Mouse (Mus musculus): ENCODE measurements around the gene Fbxo31.
A peak's percentile ranks its signal among the peaks of the same experiment; 100 is the strongest.

The Fbxo31 gene

DNA sequence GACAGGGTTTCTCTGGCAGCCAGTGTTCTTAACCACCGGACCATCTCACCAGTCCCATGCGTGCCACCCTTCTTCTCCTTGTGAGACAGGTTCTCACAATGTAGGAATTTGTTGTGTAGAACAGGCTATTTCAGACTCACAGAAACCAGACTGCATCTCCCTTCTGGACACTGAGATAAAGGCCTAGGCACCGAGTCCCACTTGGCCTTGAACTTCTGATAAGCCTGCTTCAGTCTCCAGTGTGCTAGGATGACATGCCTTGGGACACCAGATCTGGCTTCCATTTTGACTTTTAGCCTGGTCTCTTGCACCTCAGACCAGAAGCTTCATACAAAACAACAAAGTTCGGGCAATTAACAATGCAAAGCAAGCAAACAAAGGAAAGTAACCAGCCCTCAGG, 10.1 kb upstream of the Fbxo31 start:
- DNase-seq, result no peak

DNA sequence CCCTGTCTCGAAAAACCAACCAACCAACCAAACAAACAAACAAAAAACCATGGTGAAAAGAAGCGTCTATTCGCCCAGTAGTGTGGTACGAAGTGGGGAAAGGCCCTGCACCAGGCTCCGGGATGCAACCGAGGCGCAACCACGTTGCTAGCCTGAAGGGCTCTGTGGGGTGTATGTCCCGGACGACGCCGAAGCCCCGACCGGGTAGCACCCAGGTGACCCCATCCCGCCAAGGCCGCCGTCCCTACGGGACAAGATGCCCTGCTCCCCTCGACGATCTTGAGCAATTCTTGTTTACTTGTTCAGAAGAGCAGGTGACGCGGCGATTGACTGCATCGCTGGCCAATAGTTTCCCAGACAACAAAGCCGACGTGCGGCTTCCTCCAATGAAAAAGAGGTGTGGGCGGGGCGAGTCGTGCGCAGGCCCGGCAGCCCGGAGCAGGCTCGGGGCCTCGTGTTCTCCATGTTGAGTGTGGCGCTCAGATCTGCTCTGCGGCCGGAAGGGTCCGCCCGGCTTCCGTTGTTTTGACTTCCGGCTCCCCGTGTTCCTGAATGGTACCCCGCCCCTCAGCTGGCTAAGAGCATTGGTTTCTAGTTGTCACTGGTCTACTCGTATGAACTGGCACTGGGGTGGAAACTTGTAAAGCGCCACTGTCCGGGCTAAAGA, 6.7 kb upstream of the Fbxo31 start:
- peak; percentile 100 for DNase-seq

DNA sequence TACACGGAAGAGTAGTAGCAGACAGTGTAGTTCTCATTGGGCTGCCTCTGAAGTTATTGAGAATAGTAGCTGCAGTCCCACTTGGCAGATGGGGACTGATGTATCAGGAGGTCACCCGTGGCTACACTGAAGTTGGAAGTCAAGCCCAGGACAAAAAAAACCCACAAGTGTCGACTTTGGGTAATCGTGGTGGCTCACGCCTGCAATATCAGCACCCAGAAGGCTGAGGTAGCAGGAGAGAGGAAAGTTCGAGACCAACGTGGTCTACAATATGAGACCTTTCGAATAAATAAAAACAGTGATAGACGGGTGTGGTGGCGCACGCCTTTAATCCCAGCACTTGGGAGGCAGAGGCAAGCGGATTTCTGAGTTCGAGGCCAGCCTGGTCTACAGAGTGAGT, 6.1 kb upstream of the Fbxo31 start:
- DNase-seq, result no peak

DNA sequence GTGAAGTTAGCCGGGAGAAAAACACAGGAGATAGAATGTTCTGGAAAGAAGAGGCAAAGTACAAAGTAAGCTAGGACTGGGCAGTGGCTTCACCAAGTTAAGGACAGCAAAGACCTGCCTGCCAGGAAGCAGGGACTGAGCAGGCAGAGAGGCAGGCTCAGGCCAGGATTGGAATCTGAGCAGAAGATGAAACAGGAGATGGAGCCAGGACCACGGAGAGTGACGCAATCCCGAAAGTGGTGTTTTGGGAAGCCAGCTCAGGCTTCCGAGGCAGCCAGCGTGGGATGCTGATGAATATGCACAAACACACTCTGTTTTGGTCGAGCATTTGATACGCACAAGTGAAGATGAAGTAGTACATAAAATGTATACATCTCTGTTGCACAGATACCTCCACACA, 5.0 kb upstream of the Fbxo31 start:
- peak; percentile 62 for DNase-seq

DNA sequence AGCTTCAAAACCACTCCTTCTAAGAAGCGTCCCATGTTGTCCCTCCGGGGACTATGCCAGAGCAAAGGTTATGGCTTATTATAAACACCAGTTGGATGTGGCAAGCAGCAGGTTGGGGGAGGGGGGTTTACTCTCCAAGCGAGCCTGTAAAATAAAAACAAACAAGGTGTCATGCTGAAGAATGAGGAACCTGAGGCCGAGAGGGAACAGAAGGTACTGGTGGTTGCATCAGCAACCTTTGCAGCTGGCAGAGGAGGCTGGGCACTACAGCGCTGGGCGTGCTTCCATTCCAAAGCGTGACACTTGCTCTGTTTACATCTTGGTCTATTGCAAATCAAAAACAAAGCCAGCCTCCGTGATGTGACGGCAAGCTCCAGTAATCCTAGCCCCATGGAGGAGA, 1.9 kb upstream of the Fbxo31 start:
- DNase-seq, result peak; percentile 83

DNA sequence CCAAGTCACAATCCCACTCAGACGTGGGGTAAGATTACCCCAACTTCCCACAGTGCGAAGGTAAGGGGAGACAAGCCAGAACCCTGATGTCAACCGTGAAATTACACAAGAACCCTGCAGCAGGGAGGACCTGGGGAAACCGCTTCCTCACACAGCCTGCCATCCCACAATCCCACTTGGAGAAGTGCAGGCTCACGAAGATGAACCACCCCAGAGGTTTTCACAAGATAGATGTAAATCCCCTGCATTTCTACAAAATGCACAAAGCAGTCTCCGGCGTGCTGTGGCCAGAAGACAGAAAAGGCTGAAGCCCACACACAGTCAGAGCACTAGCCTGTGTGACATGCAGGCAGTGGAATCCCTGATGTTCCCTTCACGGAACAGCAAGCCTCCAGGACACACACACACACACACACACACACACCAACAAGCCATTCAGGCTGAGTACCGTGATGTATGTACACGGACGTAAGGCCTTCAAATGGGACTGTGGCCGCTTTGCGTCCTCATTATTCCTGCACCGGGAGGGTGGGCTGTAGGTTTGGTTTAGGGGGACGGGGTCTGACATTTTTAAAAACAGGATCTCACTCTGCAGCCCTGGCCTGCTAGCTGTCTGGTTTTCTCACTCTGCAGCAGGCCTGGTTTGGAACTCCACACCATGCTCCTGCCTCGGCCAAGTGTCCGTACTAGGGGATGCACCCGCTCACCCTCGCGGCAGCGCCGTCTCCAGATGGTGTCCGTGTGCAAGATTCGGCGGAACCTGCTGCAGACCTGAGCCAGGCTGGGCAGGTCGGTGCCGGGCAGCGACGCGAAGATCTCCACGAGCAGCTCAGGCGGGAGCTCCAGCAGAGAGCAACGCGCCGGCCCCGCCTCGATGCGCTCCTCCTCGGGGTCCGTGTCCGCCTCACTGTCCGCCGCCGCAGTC, 593 bp downstream of the Fbxo31 start:
- DNase-seq, result peak; percentile 21

DNA sequence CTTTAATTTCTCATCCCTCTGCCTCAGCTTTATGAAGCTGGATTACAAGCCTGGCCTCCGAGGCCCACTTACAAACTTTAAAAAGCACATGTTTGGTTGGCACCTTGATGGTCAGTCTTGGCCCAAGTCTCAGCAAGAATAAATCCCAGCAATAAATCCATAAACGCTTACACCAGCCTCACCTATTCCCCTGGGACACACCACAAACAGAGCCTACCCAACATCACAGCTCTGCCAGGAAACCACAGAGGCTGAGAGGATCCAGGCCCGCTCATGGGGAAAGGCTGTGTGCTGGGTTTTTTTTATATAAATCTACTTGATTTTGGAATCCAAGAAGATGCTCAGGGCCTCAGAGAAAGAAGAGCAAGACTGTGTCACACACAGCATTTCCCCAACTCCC, 2.9 kb downstream of the Fbxo31 start:
- no peak for DNase-seq

DNA sequence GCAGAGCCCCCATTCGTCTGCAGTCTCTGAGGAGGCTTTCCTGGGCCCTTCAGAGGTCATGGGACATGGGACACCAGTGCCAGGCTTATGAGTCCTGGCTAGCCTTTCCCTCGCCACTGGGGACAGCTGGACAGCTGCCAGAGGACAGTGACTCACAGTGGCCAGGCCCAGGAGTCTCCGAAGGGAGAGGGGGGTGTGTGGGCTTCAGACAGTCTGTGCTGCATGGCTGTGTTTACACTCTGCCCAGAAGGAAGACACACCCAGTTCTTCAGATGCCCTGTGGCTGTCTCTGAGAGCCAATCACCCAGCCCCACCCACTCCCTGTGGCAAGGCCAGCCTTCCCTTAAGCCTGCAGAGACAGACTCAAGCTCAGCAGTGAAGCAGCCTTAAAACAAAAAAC, 5.3 kb downstream of the Fbxo31 start:
- DNase-seq, result peak; percentile 91

DNA sequence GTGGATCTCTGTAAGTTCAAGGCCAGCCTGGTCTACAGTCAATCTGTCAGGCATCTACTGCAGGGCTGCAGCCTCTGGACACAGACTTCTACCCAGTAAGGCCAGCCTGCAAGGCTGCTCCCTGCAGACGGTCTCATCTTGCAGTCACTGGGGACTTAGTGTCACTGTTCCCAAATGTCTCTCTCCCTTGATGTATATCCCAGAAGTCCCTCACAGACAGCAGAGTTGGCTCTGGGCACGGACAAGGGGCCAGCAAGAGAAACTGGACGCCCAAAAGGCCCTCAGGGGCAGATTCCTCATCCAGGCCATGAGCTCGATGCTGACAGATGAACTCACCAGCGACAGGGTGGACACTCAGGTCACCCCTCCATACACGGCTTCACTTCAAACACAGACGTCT, 6.5 kb downstream of the Fbxo31 start:
- no peak for DNase-seq

DNA sequence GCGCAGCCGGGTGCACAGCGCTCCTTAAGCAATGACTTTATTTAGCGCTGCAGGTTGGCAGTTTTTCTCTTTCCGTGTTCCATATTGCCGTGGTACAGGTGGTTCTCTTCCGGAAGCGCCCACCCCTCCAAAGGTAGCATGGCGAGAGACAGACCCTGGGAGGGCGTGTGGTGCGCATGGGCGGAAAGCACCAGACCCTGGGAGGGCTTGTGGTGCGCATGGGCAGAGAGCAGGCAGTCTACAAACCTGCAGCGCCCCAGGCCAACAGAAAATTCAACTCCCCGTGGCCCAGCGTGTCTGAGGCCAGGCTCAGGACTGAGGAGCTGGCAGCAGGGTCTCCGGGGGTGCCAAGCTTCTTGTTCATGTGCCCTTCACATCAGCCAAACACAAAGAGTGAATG, 7.8 kb downstream of the Fbxo31 start:
- no peak for DNase-seq

DNA sequence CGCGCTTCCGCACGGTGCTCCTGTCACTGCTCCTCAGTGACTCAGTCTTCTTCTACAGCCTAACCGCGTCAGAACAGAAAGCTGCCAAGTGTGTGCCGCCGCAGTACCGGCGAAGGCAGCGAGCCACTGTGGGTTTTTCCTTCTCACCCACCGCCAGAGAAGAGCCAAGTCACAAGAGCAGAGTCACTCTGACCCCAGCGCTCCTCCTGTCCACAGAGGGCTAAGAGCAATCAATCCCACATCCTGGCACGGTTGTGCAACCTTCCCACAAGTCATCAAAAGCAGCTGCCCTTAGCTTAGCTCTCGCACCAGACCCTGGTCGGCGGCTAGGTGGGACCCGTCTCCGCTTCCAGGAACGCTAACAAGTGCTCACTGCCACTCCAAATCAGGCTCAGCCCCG, 8.3 kb downstream of the Fbxo31 start:
- DNase-seq, result peak; percentile 84

DNA sequence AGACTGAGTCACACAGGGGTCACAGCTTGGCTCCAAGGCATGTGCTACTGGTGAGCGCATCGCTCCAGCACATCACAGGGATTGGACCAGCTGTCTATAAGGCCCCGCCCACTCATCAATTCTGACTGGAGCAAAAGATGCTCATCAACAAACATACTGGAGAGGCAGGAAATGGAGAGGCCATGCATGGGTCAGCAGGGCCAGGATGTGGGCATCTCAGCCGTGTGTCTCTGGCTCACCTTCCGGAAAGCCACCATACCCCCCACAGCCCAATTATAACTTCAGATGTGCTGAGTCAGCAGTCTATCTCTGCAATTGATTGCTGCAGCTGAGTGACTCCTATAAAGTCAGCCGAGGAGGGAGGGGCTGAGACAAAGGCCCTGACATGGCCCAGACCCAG, 10.3 kb downstream of the Fbxo31 start:
- DNase-seq, result no peak

DNA sequence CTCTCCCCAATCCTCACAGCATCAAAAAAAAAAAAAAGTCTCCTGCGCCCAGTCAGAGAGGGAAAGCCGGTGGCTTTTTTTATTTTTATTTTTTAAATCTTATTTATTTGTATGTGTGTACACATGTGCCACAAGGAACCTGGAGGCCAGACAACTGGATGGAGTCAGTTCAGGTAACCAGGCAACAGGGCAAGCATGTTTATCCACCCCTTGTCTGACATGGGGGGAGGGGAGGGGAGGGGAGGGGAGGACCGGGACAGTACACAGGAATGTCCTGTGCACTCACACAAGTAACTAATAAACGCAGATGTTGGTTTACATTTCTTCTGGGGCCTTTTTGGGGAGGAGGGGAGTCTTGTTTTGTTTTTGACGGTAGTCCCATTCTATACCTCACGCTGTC, 14.9 kb downstream of the Fbxo31 start:
- DNase-seq, result peak; percentile 15

DNA sequence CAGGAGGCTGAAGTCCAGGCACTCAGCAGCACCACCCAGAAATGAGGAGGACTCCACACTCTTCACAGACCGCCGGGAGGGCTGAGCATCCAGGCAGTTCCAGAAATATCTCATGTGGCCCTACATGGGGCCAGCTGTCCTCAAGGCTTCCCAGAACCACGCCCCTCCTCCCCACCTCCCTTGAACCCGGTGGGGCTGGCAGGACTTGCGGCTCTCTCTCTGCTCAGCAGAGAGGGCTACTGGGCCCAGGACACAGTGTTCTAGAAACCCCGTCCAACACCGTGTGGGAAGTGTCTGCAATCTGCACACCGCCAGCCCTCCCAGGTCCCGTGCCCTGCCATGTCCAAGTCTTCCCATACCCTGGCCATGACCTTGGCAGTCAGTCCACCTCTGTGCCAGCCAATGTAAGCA, 15.7 kb downstream of the Fbxo31 start:
- DNase-seq, result peak; percentile 87

DNA sequence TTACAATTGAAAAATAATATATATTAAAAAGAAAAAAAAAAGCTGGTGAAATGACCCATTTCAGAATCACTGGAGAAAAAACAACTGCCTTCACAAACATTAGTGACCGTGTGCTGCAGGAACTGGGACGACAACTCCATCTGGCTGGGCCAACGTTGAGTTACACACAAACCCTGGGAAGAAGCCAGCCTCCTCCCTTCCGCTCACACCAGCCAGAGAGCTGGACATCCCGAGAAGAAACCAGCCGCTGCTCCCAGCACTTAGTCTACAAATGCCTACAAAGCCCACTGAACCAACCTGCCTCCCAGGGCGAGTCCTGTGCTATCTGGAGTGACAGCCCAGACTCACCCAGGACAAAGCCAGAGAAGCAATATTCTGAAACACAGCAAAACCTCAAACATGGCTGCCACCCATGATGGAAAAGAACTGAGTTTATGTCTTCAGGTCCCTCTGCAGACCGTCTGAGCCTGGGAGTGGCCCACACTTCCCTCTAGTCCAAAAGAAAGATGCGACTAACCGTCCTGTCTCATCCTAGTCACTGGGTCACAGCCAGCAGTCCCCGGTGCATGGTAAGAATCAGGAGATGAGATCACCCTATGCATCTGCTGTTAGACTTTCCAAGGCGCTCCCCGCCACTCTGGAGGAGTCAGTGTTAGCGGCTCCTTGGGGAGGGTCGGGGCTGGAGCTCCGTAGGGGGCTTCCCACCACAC, 16.8 kb downstream of the Fbxo31 start:
- peak; percentile 65 for DNase-seq

DNA sequence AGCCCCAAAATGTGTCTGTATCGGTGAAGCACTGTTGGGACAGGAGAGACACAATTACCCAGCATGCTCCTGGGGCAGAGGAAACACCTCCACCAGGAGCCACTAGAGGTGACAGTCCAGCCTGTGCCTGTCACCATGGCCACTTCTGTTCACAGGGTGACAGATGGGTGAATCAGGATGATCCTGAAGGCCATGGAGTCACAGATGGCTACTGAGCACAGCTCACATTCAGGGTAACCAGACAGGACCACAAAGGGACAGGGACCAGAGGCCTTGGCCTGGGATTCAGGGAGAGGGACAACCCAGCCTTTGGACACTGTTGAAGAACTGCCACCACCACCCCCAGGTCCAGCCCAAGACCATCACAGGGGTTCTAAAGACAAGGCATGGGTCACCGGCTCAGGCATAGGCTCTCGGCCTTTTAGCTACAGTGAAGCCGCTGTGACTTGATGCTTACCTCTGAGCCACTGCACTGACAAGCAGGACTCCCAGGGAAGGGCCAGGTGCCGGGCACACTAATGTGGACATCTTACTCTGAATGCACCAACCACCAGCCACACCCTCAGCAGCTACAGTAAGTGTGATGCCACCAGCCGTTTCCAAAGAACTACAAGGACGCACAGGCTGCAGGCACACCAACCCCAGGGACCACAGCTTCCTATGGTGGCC, 18.0 kb downstream of the Fbxo31 start:
- DNase-seq, result no peak

DNA sequence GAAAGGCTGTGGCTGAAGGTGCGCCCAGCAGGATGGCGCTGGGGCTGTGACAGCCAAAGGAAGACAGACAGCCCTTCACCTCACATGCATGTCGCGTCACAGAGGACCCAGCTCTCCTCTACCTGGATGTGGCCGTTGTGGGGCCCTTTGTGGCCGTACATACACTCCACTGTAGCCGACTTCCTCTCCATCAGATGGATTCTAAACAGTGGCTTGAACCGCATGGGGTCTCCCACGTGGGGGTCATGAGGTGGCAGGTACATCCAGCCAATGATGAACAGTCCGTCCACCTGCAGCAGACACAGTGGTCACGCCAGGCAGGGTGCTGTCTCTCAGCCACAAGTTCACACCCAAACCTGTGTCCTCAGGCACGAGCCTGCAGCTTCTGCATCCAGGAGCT, 18.8 kb downstream of the Fbxo31 start:
- DNase-seq, result no peak

DNA sequence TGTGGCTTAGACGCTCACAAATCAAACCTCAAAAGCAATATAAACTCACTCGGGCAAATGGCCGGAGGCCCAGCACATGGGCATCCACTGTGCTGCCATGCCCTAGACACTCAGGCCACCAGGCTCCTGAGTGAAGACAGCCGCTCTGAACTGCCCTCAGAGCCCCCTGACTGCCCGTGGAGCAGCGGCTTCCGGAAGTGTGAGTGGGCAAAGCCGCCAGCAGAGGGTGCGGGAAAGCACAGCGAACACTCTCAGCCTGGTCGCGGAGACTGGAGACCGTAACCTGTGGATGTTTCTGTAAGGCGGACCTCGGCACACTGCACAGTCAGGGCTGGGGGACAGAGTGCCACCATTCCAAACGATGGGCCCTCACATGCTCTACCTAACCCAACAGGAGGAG, 20.1 kb downstream of the Fbxo31 start:
- no peak for DNase-seq

DNA sequence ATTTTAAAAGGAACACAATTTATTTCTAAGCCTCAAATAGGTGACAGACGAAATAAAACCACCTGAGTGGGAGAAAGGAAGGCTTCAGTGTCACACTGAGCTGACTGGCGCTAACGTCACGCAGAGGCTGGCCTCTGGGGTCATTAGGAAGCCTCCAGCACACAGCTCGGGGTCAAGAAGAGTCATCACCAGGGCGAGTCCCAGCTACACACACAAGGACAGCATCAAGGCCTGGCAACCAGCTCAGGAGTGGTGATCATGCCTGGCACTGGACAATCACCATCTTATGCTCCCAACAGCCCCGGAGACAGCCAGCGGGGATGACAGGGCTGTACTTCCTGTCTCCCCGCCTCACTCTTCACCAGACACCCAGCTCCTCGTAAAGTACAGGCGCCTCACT, 20.9 kb downstream of the Fbxo31 start:
- DNase-seq, result no peak

DNA sequence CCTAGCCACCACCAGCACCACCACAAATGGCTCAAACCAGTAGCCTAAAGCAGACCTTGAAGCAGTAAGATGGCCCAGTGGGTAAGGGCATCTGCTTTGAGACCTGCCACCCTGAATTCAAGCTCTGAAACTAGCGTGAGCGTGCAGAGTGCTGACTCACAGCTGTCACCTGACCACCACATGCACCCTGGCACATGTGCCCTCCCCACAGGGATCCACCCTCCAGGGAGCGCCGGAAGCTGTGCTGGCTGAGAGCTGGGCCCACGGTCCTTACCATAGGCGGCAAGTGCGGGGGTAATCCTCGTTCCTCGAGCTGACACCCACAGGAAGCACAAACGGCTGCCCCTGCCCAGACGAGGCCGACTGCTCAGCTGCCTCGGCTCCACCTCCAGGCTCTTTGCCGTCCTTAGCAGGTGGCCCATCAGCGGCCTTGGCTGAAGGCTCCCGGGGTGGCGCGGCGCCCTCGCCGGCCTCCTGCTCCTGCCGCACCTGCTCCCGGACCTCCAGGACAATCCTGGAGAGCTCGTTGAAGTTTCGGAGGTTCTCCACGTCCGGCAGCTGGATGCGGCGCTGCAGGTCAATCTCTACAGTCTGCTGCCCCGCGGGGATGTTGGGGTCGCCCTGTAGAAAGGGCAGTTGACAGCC, 24.7 kb downstream of the Fbxo31 start:
- DNase-seq, result no peak

DNA sequence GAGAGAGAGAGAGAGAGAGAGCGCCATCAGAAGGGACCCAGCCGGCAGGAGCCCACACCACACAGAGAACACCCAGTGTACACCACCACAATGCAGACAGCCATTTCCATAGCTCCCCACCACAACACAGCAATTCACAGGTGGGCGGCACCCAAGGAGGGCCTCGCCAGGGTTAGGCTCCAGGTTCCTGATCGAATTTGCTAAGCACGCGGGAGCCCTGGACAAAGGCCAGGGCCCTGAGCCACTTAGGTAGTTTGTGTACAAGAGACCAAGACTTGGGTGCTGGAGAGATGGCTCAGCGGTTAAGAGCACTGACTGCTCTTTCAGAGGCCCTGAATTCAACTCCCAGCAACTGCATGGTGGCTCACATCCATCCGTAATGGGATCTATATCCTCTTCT, 26.1 kb downstream of the Fbxo31 start:
- peak; percentile 44 for DNase-seq

All from lung, postnatal 36 days (tissue).